Mouse (Mus musculus) heart, postnatal 0 days (tissue): ENCODE measurements at regions not wholly inside any gene's neighbourhood (a gene's known extent, or its start where the extent isn't known, plus 50 kb on each side); places are given as distances from the start of the nearest gene placed in this dataset.

ENCODE experiments used
- CTCF ChIP-seq: IDR thresholded peaks from 2 replicates; pipeline ENCODE4 v1.5.1; 2016; ENCODE audit warnings: antibody characterized with exemption, control low read depth, low read depth
- EP300 ChIP-seq: IDR thresholded peaks from 2 replicates; pipeline ENCODE4 v1.6.1; 2016; ENCODE audit warnings: antibody characterized with exemption, low read depth

- TF ChIP-seq CTCF (no peak), EP300 (no peak)
Observed at GRCm38 (mm10) chr3:149462121-149462541, 471.8 kb upstream of the Adgrl2 start.
